Mouse (Mus musculus) heart, adult 2 months (tissue): ENCODE data around the gene Tmtc2.

ENCODE experiments used
- CTCF ChIP-seq: fragments of 200-600 bp; IDR thresholded peaks from 2 replicates; pipeline ENCODE4 v1.8.1; 2022; ENCODE audit warnings: antibody characterized with exemption, mild to moderate bottlenecking, moderate library complexity
- EP300 ChIP-seq: fragments of 200-500 bp; IDR thresholded peaks from 2 replicates; pipeline ENCODE4 v1.6.1; 2011; ENCODE audit warnings: low read depth, low read length, control low read depth; ENCODE audit not compliant: insufficient read depth
- POLR2A ChIP-seq: fragments of 200-500 bp; IDR thresholded peaks from 2 replicates; pipeline ENCODE4 v1.6.1; 2011; ENCODE audit warnings: mild to moderate bottlenecking, low read depth, low read length, control low read depth; ENCODE audit not compliant: insufficient read depth

DNA sequence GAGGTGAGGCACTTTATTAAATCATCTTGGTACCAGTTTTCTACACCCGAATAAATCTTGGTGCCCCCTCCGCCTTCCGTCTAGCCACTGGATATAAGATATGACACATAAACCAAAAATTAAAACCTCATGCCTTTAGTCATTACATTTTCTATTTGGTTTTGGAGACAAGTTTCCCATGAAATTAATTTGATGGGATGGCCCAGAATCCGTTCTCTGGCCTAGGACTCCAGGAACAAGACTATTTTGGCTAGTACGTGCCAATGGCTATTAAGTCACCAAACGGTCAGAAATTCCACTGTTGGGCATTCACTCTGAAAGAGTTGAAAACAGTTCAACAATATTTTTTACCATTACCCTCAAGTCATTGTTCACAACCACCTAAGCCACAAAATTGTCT, 32.2 kb downstream of the Tmtc2 start:
- TF ChIP-seq CTCF (no peak), POLR2A (no peak), EP300 (no peak)
